Mouse (Mus musculus) kidney, adult 8-10 months (tissue): ENCODE measurements around the gene Slc2a3.
A peak's percentile ranks its signal among the peaks of the same experiment; 100 is the strongest.
"Not testable (repeated sequence)": the region's sequence is repeated elsewhere in the genome, so short reads cannot be mapped to it uniquely, and the experiment has no call there.

Experiments used
- DNase-seq, 2 experiments: peaks; one replicate each; pipeline ENCODE4 v3.0.0; 2022

The Slc2a3 gene

DNA sequence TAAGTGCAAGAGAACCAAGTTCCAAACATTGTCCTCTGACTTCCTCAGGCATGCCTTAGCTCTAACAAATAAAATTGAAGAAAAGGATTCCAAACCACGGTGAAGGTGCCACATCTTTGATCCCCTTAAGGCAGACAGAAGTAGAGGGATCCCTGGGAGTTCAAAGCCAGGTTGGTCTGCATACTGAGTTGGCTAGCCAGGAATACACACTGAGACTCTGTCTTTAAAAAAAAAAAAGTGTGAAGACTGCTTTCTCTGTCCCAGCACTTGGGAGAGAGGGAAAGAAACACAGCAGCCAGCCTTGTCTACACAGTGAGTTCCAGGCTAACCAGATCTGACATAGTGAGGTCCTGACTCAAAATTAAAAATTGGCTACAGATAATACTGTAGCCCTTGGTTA, 97.7 kb downstream of the Slc2a3 start:
- DNase-seq: no peak

DNA sequence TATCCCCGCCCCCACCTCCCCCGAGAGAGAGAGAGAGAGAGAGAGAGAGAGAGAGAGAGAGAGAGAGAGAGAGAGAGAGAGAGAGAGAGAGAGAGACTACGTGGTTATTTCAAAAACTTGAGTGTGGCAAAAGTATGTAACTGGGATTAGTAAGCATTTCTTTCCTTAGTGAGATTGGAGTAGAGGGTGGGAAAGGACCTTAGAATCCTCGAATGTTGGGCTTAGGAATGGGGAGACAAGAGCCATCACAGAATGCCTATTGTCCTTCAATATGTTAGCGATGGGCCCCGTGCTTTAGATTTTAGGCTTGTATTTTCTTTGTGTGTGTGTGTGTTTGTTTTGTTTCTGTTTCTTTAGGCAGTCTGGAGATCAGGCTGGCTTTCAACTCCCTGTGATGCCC, 98.2 kb downstream of the Slc2a3 start:
- no peak for DNase-seq

DNA sequence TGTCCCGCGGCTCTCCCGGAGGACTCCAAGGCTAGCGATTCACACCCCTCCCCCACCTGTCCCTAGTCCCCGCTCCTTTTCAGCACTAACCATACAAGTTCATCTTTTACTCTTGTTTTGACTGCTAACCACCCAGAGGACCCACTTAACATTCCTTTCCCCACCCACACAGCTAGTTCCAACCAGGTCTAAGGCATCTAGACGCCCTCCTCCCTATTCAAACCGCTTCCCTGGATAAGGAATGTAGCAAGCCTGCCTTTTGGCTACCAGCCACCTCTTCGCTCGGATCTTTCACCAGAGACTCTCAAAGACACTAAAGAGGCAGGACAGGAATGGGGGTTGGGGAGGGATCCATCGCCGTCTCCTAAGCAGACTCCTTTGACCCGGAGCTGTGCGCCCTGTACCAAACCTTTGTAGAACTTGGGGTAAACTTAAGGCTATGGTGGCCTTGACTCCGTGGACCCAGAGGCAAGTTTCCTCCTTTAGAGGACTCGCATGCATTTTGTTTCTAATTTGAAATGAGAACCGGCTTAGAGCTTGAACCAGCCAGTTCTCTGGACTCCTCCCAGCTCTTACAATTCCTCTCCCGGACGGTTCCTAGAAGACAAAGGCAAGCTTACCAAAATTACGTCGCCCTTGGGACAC, 98.8 kb downstream of the Slc2a3 start:
- DNase-seq: peak; percentile 61 to 65

DNA sequence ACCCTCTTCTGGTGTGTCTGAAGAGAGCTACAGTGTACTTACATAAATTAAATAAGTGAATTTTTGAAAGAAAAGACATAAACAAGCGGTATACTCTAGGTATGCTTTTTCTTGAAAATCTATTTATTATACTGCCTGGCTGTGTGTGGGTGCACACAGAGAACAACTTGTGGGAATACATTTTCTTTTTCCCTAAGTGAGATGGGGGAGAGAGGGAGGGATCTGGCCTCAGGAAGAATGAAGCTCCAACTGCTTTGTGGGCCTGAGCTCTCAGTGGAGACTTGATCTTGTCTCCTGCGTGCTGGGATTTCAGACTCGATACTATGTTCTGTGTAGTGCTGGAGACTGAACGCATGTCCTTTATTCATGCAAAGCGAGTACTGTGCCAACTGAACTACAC, 99.6 kb downstream of the Slc2a3 start:
- DNase-seq: no peak

DNA sequence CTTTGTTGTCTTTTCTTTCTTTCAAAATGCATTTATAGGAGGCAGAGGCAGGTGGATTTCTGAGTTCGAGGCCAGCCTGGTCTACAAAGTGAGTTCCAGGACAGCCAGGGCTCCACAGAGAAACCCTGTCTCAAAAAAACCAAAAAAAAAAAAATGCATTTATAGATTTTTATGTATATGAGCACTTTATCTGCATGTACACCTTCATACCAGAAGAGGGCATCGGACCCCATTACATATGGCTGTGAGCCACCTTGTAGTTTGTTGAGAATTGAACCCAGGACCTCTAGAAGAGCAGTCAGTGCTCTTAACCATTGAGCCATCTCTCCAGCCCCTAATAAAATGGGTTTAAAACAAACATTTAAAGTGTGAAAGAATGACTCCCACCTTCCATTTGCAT, 101.8 kb downstream of the Slc2a3 start:
- not testable (repeated sequence) for DNase-seq

DNA sequence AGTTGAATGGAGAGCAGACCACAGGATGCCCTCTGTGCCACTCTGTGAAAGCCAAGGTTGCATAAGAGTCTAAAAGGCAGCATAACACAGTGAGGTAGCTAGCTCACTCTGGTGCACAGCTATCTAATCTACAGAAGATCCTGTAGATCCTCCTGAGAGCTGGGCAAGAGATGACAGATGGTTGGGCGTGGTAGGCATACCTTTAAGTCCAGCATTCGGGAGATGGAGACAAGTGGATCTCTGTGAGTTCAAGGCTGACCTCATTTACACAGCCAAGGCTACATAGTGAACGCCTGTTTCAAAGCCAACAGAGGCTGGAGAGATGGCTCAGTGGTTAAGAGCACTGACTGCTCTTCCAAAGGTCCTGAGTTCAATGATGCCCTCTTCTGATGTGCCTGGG, 106.0 kb downstream of the Slc2a3 start:
- no peak for DNase-seq

DNA sequence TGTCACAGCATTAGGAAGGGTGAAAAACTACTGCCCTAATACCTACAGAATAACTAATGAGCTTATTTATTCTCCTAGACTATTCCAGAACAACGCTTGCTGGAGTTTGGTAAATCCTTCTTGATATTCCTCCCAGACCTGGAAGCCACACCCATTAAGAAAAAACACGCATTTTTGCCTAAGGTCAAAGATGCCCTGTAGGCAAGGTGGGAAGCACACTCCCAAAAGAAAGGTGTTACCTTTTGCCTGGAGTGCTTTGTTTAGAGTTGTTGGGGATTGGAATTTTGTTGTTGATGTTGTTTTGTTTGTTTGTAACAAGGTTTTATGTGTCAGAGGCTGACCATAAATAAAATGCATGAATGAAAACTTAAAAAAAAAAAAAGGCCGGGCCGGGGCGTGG, 111.4 kb downstream of the Slc2a3 start:
- no peak for DNase-seq

DNA sequence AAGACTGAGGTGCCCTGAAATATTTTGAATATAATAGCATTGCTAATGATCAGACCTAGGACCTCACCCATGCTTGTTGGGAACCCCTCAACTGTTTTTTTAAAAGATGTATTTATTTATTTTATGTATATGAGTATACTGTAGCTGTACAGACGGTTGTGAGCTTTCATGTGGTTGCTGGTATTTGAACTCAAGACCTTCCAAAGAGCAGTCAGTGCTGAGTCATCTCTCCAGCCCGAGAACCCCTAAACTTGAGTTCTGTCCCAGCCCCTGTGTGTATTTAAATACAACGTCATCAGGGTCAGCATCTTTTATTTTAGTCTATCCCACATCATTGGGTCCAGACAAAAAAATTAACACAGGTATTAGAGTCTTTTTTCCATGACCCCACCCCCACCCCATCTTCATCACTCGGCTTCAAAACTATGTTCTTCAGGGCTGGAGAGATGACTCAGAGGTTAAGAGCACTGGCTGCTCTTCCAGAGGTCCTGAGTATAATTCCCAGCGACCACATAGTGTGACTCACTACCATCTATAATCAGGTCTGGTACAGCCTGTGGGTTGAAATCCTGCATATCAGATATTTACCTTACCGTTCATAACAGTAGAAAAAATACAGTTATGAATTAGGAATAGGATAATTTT, 111.9 kb downstream of the Slc2a3 start:
- no peak for DNase-seq

DNA sequence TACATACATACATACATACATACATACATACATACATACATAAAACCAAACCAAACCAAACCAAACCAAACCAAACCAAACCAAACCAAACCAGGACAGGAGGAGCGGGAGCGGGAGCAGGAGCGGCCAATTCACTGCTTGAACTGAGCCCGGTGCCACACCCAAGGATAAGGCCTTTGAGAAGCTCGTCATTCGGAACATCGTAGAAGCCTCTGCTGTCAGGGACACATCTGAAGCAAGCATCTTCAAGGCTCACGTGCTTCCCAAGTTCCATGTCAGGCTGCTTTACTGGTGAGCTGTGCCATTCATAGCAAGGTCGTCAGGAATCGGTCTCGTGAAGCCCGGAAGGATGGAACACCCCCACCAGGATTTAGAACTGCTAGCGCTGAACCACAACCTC, 114.7 kb downstream of the Slc2a3 start:
- no peak for DNase-seq

DNA sequence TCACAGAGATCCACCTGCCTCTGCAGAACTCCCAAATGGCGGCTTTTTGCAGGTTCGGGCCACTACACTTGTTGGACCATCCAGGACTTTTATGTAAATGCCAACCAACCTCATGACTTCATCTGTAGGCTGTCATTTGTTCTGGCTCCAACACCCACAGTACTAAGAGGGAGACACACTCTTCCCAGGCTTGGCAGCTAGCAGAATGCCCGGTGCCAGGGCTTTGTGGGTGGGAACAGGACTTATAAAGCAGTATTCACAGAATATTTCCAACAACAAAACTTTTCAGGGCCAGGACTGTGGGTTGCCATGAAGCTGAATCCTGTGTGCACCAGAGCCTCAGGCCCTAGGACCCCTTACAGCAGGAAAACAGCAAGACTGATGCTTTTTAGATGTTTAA, 118.8 kb downstream of the Slc2a3 start:
- no peak for DNase-seq
